Mouse (Mus musculus) layer of hippocampus, adult 11-12 months (tissue): ENCODE measurements around the gene Rdh16f2.
"Not testable (repeated sequence)": the region's sequence is repeated elsewhere in the genome, so short reads cannot be mapped to it uniquely, and the experiment has no call there.

ENCODE experiments used
- DNase-seq: peaks from one replicate; pipeline ENCODE4 v3.0.0; 2022; ENCODE audit warnings: low spot score

Gene Rdh16f2

DNA sequence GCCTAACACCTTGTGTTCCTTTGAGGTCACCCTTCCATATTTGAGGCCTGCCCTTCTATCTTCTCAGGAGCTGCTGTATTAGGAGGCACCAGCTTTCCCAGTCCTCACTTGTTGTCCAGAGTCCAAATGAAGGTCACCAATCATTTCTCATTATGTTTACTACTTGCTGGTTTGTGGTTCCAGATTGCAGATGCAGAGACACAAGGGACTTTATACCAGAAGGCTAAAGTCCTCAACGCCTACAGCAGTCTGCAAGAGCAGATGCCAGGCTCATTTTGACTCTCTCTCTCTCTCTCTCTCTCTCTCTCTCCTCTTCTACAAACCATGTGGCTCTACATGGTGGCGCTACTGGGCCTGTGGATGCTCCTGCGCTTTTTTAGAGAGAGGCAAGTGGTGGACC, at the start of gene Rdh16f2:
Gene Rdh16f2 (plus strand): TSS at position 243 of the 400 bp plus-strand sequence.
- no peak for DNase-seq

DNA sequence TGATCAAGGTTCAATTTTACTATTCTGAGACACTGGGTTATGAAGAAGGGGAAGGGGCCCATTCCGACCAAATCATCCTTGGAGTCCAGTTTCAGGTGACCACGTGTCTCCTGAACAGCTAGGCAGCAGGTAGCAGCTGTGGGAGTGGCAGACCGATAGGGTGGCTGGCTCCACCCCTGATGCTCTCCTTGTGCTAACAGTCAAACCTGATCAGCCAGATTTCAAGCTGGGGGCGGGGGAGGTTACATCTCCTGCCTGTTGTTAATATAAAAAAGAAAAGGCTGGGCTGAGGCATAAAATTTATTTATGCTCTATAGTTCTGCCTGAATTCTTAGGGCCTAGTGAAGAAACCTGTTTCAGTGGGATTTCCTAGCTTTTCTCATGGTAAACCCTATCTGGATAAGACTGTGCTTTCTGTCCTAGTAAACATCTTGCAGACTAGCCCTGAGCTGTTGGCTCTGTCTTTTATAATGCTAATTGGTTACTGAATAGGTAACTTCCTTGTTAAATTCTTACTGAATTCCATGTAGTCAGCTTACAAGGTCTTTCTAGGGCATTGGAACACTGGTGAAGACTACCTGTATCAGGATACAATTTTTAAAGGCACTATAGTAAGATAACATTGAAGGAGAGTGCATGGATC, 48.9 kb upstream of the Rdh16f2 start:
- not testable (repeated sequence) for DNase-seq

DNA sequence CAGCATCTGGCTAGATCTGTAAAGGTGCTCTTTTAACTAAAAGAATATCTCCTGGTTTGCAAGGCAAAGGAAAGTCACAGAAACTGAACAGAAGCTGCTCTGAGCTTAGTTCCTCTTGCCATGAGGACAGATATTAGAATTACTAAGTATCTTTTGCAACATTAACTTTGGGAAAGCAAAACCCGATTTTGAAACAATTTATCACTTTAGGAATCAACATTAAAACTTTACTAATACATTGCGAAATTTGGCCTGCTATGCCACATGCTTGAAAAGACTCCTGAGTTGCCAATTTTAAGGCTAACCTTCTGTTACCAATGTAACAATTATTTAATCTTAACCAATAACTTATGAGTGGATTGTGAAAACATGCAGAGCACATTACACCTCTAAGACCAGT, 44.5 kb upstream of the Rdh16f2 start:
- DNase-seq: not testable (repeated sequence)

DNA sequence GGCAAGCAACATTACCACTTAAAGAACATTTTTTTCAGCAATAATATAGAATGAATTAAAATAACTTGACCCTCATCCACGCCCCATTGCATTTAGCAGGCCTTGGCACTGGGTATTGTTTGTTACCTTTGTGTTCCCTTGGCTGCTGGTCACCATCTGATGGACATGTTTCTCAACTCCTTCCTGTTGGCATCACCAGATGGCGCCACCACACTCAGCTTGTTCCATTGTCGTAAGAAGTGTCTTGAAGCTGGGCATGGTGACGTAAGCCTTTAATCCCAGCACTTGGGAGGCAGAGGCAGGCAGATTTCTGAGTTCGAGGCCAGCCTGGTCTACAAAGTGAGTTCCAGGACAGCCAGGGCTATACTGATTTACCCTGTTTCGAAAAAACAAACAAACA, 40.9 kb upstream of the Rdh16f2 start:
- peak; percentile 4 for DNase-seq

DNA sequence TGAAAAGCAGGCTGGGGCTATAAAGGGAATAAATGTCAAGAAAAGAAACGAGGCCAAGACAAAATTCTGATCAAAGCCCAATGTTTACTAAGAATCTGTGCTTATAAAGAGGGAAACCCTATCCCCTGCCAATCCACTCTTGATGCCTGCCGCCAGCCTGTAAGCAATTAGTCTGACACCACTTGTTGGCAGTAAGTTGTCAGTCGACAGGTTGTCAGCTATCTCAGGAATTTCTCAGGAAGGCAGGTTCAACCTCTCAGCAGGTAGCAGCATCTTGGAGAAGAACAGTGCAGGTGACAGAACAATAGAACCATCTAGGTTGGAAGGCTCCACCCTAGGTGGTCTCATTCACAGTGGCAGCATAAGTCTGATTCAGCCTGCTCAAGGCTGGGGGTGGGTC, 37.2 kb upstream of the Rdh16f2 start:
- DNase-seq: no peak

DNA sequence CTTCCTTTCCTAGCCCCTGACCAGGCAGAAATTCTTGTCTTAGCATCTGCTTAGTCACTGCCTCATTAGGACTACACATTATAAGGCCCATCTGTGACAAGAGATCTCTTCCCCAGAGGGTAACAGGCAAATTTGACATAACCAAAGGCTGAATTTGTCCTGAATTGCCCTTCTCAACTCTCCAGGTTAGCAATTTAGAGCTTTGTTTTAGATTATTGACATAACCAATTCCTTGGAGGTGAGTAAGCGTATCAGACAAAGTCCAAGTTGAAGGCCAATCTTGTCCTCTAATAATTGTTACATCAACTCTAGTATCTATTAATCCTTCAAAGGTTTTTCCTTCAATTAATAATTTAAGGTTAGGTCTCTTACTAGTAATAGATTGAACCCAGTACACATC, 32.1 kb upstream of the Rdh16f2 start:
- not testable (repeated sequence) for DNase-seq

DNA sequence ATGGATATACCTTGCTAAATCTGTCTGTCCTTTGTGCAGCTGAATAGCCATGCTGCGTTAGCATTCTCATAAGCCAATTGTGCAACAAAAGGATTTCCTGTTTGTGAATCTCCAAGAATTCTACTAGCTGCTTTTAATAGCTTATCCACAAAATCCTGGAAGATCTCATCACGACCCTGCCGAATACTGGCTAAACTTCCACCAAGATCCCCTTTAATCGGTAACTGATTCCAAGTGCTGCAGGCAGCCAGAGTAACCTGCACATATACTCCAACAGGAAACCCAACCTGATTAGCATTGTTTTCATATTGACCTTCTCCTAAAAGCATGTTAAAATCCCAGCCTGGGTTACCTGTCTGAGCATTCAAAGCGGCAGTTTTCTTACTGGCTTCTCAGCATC, 31.0 kb upstream of the Rdh16f2 start:
- DNase-seq: no peak

DNA sequence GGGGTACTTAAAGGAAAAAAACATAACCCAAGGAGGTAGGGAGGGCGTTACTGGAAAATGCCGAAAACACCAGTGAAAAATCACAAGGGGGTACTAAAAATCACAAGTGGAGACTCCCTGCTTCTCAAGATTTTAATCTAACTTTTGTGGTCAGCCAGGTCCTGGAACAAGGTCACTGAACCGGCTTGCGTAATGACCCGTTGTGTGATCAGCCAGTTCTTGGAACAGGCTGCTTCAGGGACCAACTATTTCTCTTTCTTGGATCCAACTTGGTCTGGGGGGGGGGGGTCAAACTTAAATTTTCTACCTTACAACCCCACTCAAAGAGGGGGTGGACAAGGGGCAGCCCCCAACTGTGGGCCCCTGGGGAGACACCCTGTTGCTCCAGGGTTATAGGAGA, 28.5 kb upstream of the Rdh16f2 start:
- DNase-seq: not testable (repeated sequence)

DNA sequence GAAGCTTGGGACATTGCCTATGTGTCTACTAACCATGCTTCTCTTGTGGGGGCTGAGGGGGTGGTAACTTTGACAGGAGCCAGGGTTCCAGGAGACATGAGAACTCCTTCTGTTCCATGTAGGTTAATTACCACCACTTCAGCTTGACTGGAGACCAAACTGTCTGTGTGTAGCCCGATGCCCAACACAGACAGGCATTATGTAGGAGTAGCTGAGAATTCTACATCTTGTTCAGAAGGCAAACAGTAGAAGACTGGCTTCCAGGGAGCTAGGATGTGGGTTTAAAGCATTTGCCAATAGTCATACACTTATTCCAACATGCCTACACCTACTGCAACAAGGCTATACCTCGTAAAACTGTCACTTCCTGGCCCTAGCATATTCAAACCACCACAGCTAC, 27.7 kb upstream of the Rdh16f2 start:
- DNase-seq: no peak

DNA sequence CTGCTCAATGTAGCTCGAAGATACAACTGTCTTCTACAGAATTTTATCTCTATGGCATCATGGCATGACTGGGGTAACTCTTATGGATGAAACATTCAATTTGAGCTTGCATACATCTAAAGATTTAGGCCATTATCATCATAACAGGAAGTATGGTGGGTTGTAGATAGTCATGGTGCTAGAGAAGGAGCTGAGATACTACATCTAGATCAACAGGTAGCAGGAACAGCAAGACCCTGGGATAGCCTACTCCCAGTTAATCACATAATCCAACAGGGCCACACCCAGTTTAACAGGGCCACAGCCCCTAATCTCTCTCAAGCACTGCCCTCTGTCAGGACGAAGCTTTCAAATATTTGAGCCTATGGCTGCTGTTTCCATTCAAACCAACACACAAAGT, 25.5 kb upstream of the Rdh16f2 start:
- no peak for DNase-seq

DNA sequence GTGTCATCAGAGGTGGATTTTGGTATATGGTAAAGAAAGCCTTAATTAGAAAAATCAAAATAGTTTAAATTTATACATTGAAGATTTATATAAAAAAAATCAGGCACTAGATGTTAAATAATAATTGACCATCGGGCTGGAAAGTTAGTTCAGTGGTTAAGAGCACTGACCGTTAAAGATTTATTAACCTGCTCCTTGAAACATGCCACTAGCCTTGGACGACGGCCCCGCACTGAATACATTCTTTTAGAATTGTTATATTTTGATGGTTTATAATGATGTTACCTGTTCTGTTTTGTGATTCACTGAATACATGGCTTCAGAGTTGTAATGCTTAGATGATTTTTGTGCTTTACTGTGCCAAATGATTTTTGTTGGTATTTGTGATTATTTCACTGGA, 20.3 kb upstream of the Rdh16f2 start:
- not testable (repeated sequence) for DNase-seq

DNA sequence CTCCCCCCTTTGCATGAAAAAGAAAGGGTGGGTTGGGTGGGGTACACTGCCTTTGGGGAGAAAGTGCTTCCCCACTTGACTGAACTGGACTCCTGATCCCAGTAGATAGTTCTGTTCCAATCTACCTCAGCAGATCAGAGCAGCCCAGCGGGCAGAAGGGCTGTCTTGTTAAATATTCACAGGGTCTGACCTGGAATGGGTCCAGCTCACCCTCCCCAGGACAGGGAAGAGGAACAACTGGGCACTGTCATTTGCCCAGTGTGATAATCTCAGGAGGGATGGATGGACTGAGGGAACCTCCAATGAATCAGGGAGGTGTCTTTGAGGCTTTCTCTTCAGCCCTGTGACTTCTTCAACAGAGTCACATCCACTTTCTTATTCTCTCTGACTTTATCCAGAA, 18.2 kb upstream of the Rdh16f2 start:
- no peak for DNase-seq

DNA sequence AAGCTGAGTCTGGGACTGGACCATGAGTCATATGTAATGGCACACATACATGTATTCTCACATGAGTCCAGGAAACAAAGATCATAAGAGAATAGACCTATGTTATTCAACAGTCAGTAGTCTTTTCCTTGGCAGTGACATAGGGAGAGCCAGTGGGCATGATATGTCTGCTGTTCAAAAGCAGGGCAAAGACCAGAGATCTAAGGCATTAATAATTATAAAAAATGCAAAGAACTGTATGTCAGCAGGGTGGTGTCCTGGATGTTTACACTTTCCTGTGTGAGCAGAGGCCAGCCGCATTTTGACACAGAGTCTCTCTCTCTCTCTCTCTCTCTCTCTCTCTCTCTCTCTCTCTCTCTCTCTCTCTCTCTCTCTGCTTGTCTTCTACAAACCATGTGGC, 16.6 kb upstream of the Rdh16f2 start, which contains the start of gene Rdh19:
Gene Rdh19 (plus strand): TSS at position 301 of the 400 bp plus-strand sequence.
- DNase-seq: no peak

DNA sequence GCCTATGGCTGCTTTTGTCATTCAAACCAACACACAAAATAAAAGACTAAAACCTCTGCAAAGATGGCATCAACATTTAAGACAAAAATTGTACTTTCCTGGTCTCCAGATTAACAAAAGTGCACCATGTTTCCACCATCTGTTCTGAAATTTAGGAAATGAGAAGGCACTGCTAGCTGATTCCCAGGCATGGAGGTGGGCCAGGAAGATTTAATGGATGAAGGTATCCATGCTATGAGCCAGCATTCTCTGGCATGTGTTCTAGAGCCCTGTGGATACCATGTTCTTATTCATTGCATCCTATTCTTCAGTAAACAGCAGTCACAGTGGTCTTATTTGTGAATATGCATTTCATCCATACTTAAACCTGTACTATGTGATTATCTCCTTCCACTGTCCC, 9.9 kb upstream of the Rdh16f2 start:
- DNase-seq: peak; percentile 12

DNA sequence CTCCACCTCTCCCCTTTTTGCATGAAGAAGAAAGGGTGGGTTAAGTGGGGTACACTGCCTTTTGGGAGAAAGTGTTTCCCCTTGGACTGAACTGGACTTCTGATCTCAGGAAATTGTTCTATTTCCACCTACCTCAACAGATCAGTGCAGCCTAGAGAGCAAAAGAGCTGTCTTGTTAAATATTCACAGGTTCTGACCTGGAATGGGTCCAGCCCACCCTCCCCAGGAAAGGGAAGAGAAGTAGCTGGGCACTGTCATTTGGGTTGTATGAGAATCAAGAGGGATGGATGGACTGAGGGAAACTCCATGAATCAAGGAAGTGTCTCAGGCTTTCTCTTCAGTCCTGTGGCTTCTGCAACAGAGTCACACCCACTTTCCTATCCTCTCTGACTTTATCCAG, 1.3 kb upstream of the Rdh16f2 start:
- no peak for DNase-seq

DNA sequence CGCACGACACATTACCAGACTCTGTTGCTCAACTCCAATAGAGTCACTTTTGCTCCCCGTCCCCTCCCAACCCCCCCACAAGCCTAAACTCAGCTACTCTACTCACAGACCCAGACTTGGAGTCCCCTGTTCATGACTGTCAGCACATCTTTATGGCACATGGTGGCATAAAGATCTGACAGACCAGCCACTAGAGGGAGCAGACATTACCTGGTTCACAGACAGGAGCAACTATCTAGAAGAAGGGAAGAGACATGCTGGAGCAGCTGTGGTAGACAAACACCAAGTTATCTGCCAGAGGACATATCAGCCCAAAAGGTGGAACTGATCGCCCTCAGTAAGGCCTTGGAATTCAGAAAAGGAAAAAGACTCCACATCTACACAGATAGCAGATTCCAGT, 6.2 kb downstream of the Rdh16f2 start:
- peak; percentile 22 for DNase-seq

DNA sequence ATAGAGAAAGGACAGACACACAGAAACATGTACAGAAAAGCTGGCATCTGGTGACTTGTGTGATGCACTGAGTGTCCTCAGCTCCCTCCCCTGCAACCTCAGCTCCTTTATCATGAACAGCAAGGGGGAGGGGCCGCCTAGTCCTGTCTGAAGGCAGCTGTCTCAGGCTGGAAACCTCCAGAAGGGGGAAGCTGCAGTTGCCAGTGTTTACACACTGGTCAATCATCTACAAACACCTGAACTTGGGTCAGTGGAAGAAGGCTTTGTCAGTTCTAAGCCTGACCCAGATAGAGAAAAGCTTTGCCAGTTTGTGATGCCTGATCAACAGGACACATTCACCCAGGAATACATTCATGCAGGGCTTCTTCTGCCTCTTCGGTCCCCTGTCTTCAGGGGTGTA, 11.4 kb downstream of the Rdh16f2 start:
- DNase-seq: no peak

DNA sequence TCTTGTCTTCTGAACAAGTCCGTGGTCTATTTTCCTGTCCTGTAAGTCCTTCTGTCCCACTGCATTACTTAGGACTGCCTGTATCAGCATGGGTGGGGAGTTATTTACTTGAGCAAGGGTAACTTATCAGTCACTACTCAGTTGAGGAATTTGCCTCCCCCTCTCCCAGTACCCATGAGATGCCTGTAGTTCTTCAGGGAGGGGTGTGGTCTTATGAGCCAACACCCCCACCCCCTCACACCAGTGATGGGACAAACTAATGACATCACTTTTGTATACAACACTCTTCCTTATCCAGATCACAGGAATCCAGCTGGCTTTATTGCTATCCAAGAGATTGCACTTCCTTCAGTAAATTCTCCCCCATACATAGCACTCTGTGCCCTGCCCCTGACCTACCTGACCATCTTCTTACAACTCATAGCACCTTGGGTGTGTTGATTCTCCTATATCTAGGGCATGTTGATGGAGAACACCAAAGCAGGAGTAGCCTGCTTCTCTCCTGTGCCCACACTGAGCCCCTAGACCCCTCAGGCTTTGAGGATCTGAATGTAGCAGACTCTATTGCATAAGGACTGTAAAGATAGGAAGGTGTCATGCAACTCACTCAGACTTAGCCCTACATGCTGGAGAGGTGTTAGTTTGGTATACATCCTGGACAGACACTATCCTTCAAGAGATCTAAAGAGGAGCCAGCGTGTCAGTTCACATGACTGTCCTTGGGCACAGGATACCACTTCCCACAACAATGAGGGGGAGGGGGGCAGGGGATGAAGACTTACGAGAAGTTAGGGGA, 12.2 kb downstream of the Rdh16f2 start:
- no peak for DNase-seq

DNA sequence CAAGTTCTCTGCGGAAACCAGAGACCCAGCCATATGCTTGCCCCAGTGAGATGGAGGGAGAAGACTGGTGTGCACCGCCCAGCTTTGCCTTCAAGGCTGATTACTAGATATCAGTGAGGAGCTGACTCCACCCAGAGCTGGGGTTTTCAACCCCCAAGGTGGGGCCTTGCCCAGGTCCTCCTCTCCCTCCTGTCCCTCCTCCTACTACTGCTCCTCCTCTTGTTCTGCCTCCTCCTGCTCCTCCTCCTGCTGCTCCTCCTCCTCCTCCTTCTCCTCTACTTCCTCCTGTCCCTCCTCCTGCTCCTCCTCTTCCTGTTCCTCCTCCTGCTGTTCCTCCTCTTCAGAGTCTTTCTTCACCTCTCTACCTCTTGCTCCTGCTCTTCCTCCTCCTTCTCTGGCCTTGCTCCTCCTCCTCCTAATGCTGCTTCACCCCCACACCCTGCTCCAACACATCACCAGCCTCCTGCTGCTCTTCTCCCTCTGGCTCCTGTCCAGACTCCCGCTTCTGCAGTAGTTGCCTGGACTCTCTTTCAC, 12.9 kb downstream of the Rdh16f2 start:
- peak; percentile 6 for DNase-seq

DNA sequence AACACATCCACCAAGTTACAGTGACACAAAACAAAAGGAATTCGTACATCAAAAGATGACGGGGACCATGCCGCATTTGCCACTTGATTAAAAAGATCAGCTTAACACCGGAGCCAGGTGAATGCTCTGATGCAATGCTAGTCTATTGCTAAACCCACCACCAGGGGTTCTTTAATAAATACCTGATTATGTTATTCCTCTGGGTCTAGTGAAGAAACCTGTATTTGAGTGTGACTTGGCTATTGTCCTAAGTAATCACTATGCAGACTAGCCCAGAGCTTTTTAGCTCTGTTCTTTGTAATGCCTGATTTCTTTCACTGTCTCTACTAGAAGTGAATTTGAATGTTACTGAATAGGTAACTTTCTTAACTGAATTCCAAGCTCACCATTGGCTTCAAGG, 14.8 kb downstream of the Rdh16f2 start:
- DNase-seq: no peak

DNA sequence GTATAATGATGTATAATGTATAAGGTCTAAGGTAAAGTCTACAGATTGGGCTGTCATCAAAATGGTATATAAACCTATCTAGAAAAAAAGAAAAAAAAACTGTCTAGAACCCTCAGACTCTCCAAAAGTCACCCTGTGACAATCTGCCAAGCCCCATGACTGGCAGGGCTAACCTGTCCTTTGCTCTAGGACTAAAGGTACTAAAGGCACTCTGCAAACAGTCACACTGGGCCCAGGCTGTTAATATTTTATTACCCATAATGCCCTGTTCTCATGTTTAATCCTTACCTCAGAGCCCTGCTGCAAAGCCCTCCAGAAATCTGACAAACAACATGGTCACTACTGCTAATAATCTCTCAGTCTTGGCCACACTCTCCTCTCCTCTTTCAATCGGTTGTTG, 20.3 kb downstream of the Rdh16f2 start:
- no peak for DNase-seq

DNA sequence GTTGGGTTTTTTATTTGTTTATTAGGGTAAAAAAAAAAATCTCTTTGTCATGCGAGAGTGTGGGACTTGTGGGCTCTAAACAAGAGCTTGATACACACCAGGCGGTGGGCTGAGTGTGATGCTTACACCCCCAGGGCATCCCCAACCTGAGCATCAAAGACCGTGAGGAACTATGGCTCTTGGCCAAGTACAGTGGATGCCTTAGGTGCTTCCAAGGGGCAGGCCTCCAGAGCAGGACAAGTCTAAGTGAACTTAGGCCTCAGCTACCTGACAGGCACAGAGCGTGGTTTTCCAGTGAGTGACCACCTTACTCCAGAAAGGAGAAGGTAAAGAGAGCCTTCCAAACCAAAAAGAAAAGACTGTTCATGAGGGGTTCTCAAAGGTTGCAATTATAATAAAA, 20.7 kb downstream of the Rdh16f2 start:
- no peak for DNase-seq

DNA sequence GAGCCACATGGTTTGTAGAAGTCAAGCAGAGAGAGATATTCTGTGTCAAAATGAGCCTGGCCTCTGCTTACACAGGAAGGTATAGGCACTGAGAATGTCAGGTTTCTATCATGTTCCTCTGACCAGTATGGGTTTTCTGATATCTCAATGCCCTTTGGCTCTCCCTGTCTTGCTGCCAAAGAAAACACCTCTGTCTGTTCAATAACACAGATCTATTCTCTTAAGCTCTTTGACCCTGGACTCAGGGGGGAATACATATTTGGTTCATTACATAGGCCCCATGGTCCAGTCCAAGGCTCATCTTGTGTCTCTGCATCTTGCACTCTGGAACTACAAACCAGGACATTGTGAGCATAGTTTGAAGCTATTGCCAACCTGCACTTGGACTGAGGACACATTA, 22.3 kb downstream of the Rdh16f2 start, which contains the start of gene Rdh7:
Gene Rdh7 (minus strand): TSS at position 213 of the 400 bp plus-strand sequence.
- no peak for DNase-seq
